Mouse (Mus musculus): ENCODE measurements at regions not wholly inside any gene's neighbourhood (a gene's known extent, or its start where the extent isn't known, plus 50 kb on each side); places are given as distances from the start of the nearest gene placed in this dataset.

DNA sequence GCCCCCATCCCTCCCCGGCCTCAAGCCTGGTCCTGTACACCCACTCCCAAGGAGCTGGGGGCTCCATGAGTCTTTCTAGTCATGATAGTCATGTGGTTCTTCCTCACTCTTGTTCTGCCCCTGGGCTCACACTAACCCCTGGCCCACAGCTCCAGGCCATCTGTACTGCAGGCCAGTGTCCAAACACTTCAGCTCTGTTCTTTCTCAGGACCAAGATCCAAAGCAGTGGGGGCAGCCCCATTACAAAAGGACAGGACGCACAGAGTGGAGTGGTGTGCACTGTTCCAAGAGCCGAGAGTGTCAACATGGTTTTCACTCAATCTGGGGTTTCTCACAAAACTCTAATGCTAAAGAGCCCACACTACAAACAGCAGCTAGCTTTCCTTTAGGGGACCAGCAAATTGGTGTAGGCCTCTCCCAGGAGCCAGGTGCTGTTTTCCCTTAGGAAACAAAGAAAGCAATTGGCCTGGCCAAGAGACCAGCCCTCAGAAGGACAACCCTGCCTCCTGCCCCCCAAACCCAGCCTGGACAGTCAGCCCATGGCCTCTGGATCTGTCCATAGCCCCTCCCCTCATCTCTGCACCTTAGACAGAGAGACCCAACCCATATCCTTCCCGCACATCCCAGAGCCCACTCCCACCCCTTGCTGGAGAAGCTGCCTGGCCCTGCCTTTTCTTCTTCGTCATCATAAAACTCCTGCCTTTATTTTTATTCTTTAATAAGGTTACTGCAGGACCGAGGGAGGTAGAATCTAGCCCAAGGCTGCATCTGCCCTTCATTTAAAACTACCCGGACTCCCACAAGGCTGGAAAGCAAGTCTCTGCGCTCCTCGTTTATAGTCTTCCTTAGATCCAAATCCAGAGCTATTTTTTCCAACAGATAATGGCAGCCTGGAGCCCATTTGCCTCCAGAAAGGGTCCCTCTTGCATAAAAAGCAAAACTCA, 188.2 kb upstream of the Cdh5 start:
- DNase-seq, result no peak
- WGBS, result 86% methylated on average over 9 of the region's 9 CpGs
- TF ChIP-seq CTCF (IDR thresholded peaks at IDR 0.05; ENCODE audit: borderline replicate concordance, insufficient read depth, low read depth, low read length), result no peak
- TF ChIP-seq POLR2A (IDR thresholded peaks at IDR 0.05; ENCODE audit: borderline replicate concordance, insufficient read depth, low read length), result no peak
- Histone ChIP-seq H3K27ac (ENCODE audit: insufficient read depth, low read length) (no peak overlapping the region), H3K4me3 (replicated peaks; ENCODE audit: insufficient read depth, low read depth, low read length) (no peak overlapping the region), H3K4me1 (ENCODE audit: control insufficient read depth, insufficient read depth, low read length) (no peaks in the 10 kb centered on the region), H3K27me3 (ENCODE audit: control insufficient read depth, insufficient read depth, low read length) (no peaks in the 10 kb centered on the region; the same call in 1 of the 2 replicates)

- Histone ChIP-seq H3K4me3 (replicated peaks; ENCODE audit: insufficient read depth, low read depth, low read length) (no peak overlapping the region), H3K27me3 (ENCODE audit: control insufficient read depth, insufficient read depth, low read length) (no peaks in the 10 kb centered on the region; the same call in 1 of the 2 replicates), H3K27ac (ENCODE audit: insufficient read depth, low read length) (no peak overlapping the region), H3K4me1 (ENCODE audit: control insufficient read depth, insufficient read depth, low read length) (no peaks in the 10 kb centered on the region)
- 55% methylated on average over 6 of the region's 6 CpGs for WGBS
- DNase-seq, result no peak
- TF ChIP-seq CTCF (IDR thresholded peaks at IDR 0.05; ENCODE audit: borderline replicate concordance, insufficient read depth, low read depth, low read length) (no peak), POLR2A (IDR thresholded peaks at IDR 0.05; ENCODE audit: borderline replicate concordance, insufficient read depth, low read length) (no peak)
Measured at GRCm38 (mm10) chr8:103913927-103914640, 187.3 kb upstream of the Cdh5 start.

GRCm38 (mm10) chr8:103919324-103919723, 182.1 kb upstream of the Cdh5 start:
- Histone ChIP-seq H3K27ac (ENCODE audit: insufficient read depth, low read length) (no peak overlapping the region), H3K27me3 (ENCODE audit: control insufficient read depth, insufficient read depth, low read length) (no peaks in the 10 kb centered on the region), H3K4me3 (replicated peaks; ENCODE audit: insufficient read depth, low read depth, low read length) (no peak overlapping the region), H3K4me1 (ENCODE audit: control insufficient read depth, insufficient read depth, low read length) (no peaks in the 10 kb centered on the region)
- no peak for DNase-seq
- no peak for TF ChIP-seq CTCF (IDR thresholded peaks at IDR 0.05; ENCODE audit: borderline replicate concordance, insufficient read depth, low read depth, low read length)
- no peak for TF ChIP-seq POLR2A (IDR thresholded peaks at IDR 0.05; ENCODE audit: borderline replicate concordance, insufficient read depth, low read length)
- 93% methylated on average over 3 of the region's 3 CpGs for WGBS

GRCm38 (mm10) chr8:103921621-103922020, 179.8 kb upstream of the Cdh5 start:
- TF ChIP-seq CTCF (IDR thresholded peaks at IDR 0.05; ENCODE audit: borderline replicate concordance, insufficient read depth, low read depth, low read length) (no peak), POLR2A (IDR thresholded peaks at IDR 0.05; ENCODE audit: borderline replicate concordance, insufficient read depth, low read length) (no peak)
- DNase-seq, result no peak
- H3K4me3 ChIP-seq (replicated peaks; ENCODE audit: insufficient read depth, low read depth, low read length), result no peak overlapping the region
- no peak overlapping the region for H3K27ac ChIP-seq (ENCODE audit: insufficient read depth, low read length)
- WGBS, result 93% methylated on average over 4 of the region's 4 CpGs
- H3K27me3 ChIP-seq (ENCODE audit: control insufficient read depth, insufficient read depth, low read length), result no peaks in the 10 kb centered on the region
- no peaks in the 10 kb centered on the region for H3K4me1 ChIP-seq (ENCODE audit: control insufficient read depth, insufficient read depth, low read length)

DNA sequence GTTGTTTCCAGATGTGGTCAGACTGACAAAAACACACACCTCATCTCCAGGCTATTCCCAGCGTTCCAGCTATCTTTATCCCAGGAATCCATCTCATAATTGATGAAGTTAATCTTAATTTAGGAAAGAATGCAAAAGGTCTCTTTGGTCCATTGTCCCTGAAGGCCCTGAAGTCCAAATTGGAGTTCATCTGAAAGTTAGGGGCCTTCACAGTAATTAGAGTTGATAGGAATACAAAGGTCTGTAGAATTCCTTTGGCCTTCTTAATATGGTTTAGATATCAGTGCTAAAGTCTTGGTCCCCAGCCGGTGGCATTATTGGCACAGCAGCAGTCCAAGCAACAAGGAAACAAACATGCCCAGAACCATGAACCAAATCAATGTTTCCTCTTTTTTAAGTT, 178.7 kb upstream of the Cdh5 start:
- Histone ChIP-seq H3K27ac (ENCODE audit: insufficient read depth, low read length) (no peak overlapping the region), H3K4me3 (replicated peaks; ENCODE audit: insufficient read depth, low read depth, low read length) (no peak overlapping the region), H3K27me3 (ENCODE audit: control insufficient read depth, insufficient read depth, low read length) (no peaks in the 10 kb centered on the region), H3K4me1 (ENCODE audit: control insufficient read depth, insufficient read depth, low read length) (no peaks in the 10 kb centered on the region)
- no peak for TF ChIP-seq POLR2A (IDR thresholded peaks at IDR 0.05; ENCODE audit: borderline replicate concordance, insufficient read depth, low read length)
- TF ChIP-seq CTCF (IDR thresholded peaks at IDR 0.05; ENCODE audit: borderline replicate concordance, insufficient read depth, low read depth, low read length), result no peak
- DNase-seq, result no peak
- WGBS, result 84% methylated on average over 2 of the region's 2 CpGs

DNA sequence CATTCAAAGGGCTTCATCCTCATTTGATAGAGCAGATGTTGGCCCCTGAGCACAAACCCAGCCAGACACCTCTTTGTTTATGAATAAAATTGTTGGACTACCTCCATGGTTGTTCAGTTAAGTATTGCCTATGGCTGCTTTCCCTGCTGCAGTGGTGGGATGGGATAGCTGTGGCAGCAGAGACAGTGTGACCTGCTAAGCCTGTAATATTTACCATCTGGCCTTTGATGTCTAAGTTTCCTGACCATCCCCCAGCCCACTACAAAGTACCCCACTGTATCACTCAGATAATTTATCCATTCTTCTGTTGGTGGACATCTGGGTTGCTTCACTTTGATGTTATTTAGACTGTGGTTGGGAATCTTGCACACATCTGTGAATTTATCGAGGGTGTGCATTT, 168.7 kb upstream of the Cdh5 start:
- TF ChIP-seq POLR2A (IDR thresholded peaks at IDR 0.05; ENCODE audit: borderline replicate concordance, insufficient read depth, low read length) (no peak), CTCF (IDR thresholded peaks at IDR 0.05; ENCODE audit: borderline replicate concordance, insufficient read depth, low read depth, low read length) (no peak)
- no peaks in the 10 kb centered on the region; the same call in 1 of the 2 replicates for H3K27me3 ChIP-seq (ENCODE audit: control insufficient read depth, insufficient read depth, low read length)
- 83% methylated on average over 1 of the region's 1 CpGs for WGBS
- no peak for DNase-seq
- H3K27ac ChIP-seq (ENCODE audit: insufficient read depth, low read length), result no peak overlapping the region
- no peaks in the 10 kb centered on the region for H3K4me1 ChIP-seq (ENCODE audit: control insufficient read depth, insufficient read depth, low read length)
- H3K4me3 ChIP-seq (replicated peaks; ENCODE audit: insufficient read depth, low read depth, low read length), result no peak overlapping the region

- TF ChIP-seq POLR2A (IDR thresholded peaks at IDR 0.05; ENCODE audit: borderline replicate concordance, insufficient read depth, low read length) (no peak), CTCF (IDR thresholded peaks at IDR 0.05; ENCODE audit: borderline replicate concordance, insufficient read depth, low read depth, low read length) (no peak)
- WGBS, result 81% methylated on average over 3 of the region's 3 CpGs
- no peak for DNase-seq
- no peak overlapping the region for H3K27ac ChIP-seq (ENCODE audit: insufficient read depth, low read length)
- H3K4me1 ChIP-seq (ENCODE audit: control insufficient read depth, insufficient read depth, low read length), result no peaks in the 10 kb centered on the region
- no peak overlapping the region for H3K4me3 ChIP-seq (replicated peaks; ENCODE audit: insufficient read depth, low read depth, low read length)
- no peaks in the 10 kb centered on the region for H3K27me3 ChIP-seq (ENCODE audit: control insufficient read depth, insufficient read depth, low read length)
Measured at GRCm38 (mm10) chr8:103936491-103936890, 164.9 kb upstream of the Cdh5 start.
